Mouse (Mus musculus) heart, postnatal 0 days (tissue): ENCODE results near the gene Rbfox3. TPM values are rescaled to one million over a fixed set of nuclear protein-coding genes. Genes with fewer than 3 reads are reported as not detected.

Experiments used
- ATAC-seq: fragments of 200-750 bp; cut with Nextera tagmentation; 2 replicates; pipeline ENCODE4 v1.8.0; 2017; ENCODE audit warnings: low read depth, moderate number of reproducible peaks, moderate library complexity; ENCODE audit not compliant: insufficient read depth
- DNase-seq: peaks from one replicate; pipeline ENCODE4 v3.0.0-alpha.2; 2016; ENCODE audit warnings: low spot score
- H3K27ac ChIP-seq: fragments of 300-500 bp; sonication (generic); 2 replicates; pipeline ENCODE4 v1.5.1; 2014; ENCODE audit warnings: low read depth, mild to moderate bottlenecking
- H3K27me3 ChIP-seq: fragments of 300-500 bp; sonication (generic); 2 replicates; pipeline ENCODE4 v1.6.1; 2014; ENCODE audit warnings: low read length, mixed read lengths; ENCODE audit not compliant: control insufficient read depth, insufficient read depth
- H3K36me3 ChIP-seq: fragments of 300-500 bp; sonication (generic); replicated peaks from 2 replicates; pipeline ENCODE4 v1.6.1; 2014; ENCODE audit warnings: low read length, mixed read lengths; ENCODE audit not compliant: control insufficient read depth, insufficient read depth
- H3K4me1 ChIP-seq: fragments of 300-500 bp; sonication (generic); 2 replicates; pipeline ENCODE4 v1.6.1; 2014; ENCODE audit warnings: antibody characterized with exemption; ENCODE audit not compliant: control insufficient read depth, insufficient read depth
- H3K4me2 ChIP-seq: fragments of 300-500 bp; sonication (generic); 2 replicates; pipeline ENCODE4 v1.6.1; 2014; ENCODE audit warnings: low read depth, mild to moderate bottlenecking, low read length, moderate library complexity
- H3K4me3 ChIP-seq: fragments of 300-500 bp; sonication (generic); 2 replicates; pipeline ENCODE4 v1.5.1; 2014; ENCODE audit warnings: low read depth, low read length
- H3K9ac ChIP-seq: fragments of 300-500 bp; sonication (generic); replicated peaks from 2 replicates; pipeline ENCODE4 v1.6.1; 2014; ENCODE audit warnings: low read depth, low read length, mixed read lengths
- H3K9me3 ChIP-seq: fragments of 300-500 bp; sonication (generic); replicated peaks from 2 replicates; pipeline ENCODE4 v1.6.1; 2016; ENCODE audit warnings: low read length; ENCODE audit not compliant: control insufficient read depth
- CTCF ChIP-seq: IDR thresholded peaks from 2 replicates; pipeline ENCODE4 v1.5.1; 2016; ENCODE audit warnings: antibody characterized with exemption, control low read depth, low read depth
- EP300 ChIP-seq: IDR thresholded peaks from 2 replicates; pipeline ENCODE4 v1.6.1; 2016; ENCODE audit warnings: antibody characterized with exemption, low read depth
- WGBS: fragments of 180-500 bp; shearing (Covaris S2); extraction: QIAGEN DNeasy Blood & Tissue Kit; methylation state at CpG from one replicate; pipeline ENCODE4 v1.1.7; 2014; 5-methylcytosine and 5-hydroxymethylcytosine counted together
- polyA plus RNA-seq: library from polyadenylated mRNA; unstranded; fragments of >200 nt; fragmentation: Nextera tagmentation; extraction: Ambion mirVana; gene quantifications from 2 replicates; pipeline ENCODE4 v1.2.1, GENCODE M21; 2015
- total RNA-seq: library from RNA; depleted of rRNA; stranded (reverse); fragments of >200 nt; gene quantifications from 2 replicates; pipeline ENCODE4 v1.2.3, GENCODE M21; 2014; ENCODE audit warnings: low replicate concordance

The Rbfox3 gene
- total and polyA plus RNA-seq, 2 experiments from 2014 or later = 0.08 to 1.2 TPM

- Histone ChIP-seq H3K9ac (no peak overlapping the region), H3K9me3 (no peaks in the 10 kb centered on the region), H3K27me3 (peaks cover 29% of the 10 kb centered on the region; the same call in 1 of the 2 replicates), H3K27ac (no peak overlapping the region), H3K36me3 (no peaks in the 10 kb centered on the region), H3K4me1 (peaks cover 27% of the 10 kb centered on the region), H3K4me2 (no peak overlapping the region), H3K4me3 (no peak overlapping the region)
- WGBS = 41% methylated on average over 7 of the region's 7 CpGs
- ATAC-seq = peak; percentile 73
- peak; percentile 41 for DNase-seq
- TF ChIP-seq CTCF (0 out of 2 replicates have a peak, but pooled peaks have one; percentile 8), EP300 (no peak)
Measured at GRCm38 (mm10) chr11:118518743-118519142, 392.7 kb downstream of the Rbfox3 start.

DNA sequence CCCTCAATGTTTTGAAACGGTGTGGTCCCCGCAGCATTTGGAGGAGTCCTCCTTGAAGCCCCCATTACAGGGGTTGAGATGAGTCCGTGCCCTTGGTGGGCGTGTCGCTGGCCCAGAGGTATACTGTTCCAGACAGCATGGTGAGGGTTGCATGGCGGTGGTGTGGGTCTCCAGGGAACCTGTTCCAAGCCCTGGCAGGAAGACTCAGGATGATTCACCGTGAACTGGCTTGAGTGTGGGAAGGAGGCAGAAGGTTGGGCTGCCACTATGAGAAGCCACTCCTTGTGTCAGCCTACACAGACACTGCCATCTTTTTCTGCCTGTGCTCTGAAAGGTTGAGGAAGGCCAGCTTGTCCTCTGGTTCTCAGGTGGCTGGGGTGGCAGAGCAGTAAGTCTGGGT lies 393.5 kb downstream of the Rbfox3 start:
- Histone ChIP-seq H3K4me2 (no peak overlapping the region), H3K36me3 (no peaks in the 10 kb centered on the region), H3K4me3 (no peak overlapping the region), H3K4me1 (peaks cover 27% of the 10 kb centered on the region), H3K9me3 (no peaks in the 10 kb centered on the region), H3K27ac (no peak overlapping the region), H3K9ac (no peak overlapping the region), H3K27me3 (peaks cover 35% of the 10 kb centered on the region)
- no peak for ATAC-seq
- TF ChIP-seq CTCF (no peak), EP300 (no peak)
- 79% methylated on average over 7 of the region's 7 CpGs for WGBS
- no peak for DNase-seq

DNA sequence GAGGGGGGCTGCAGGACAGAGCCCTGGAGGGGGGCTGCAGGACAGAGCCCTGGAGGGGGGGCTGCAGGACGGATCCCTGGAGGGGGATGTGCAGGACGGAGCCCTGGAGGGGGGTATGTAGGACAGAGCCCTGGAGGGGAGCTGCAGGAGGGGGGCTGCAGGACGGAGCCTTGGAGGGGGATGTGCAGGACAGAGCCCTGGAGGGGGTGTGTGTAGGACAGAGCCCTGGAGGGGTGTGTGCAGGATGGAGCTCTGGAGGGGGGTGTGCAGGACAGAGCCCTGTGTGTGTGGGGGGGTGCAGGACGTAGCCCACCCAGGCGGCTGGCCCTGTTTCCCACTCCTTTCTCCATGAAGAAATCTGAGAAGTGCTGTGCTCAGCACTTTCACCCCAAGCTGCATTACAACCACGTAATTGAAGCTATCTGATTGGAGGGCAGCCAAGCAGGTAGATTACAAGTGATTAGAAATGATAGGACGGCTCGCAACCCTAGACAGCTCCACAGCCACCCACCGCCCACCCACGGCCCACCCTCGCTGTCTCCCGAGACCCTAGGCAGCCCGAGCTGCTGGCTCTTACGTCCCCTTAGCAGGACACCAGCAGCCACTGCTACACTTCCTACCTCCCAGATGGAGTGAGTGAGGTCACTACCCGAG lies 399.0 kb downstream of the Rbfox3 start:
- H3K4me2 ChIP-seq = no peak overlapping the region
- H3K4me1 ChIP-seq = peaks cover 18% of the 10 kb centered on the region
- ATAC-seq (no peak), DNase-seq (no peak)
- no peaks in the 10 kb centered on the region for H3K36me3 ChIP-seq
- H3K27me3 ChIP-seq = peaks cover 35% of the 10 kb centered on the region
- no peaks in the 10 kb centered on the region for H3K9me3 ChIP-seq
- no peak overlapping the region for H3K27ac ChIP-seq
- no peak overlapping the region for H3K4me3 ChIP-seq
- H3K9ac ChIP-seq = no peak overlapping the region
- 64% methylated on average over 15 of the region's 15 CpGs for WGBS
- TF ChIP-seq CTCF (no peak), EP300 (no peak)

GRCm38 (mm10) chr11:118511851-118512250 lies 399.5 kb downstream of the Rbfox3 start:
- WGBS = 29% methylated on average over 6 of the region's 6 CpGs
- no peak for TF ChIP-seq EP300
- no peak for TF ChIP-seq CTCF
- Histone ChIP-seq H3K4me2 (no peak overlapping the region), H3K4me1 (peaks cover 14% of the 10 kb centered on the region), H3K9me3 (no peaks in the 10 kb centered on the region), H3K9ac (no peak overlapping the region), H3K36me3 (no peaks in the 10 kb centered on the region), H3K27me3 (peaks cover 36% of the 10 kb centered on the region), H3K27ac (no peak overlapping the region), H3K4me3 (no peak overlapping the region)
- ATAC-seq (no peak), DNase-seq (peak; percentile 51)

DNA sequence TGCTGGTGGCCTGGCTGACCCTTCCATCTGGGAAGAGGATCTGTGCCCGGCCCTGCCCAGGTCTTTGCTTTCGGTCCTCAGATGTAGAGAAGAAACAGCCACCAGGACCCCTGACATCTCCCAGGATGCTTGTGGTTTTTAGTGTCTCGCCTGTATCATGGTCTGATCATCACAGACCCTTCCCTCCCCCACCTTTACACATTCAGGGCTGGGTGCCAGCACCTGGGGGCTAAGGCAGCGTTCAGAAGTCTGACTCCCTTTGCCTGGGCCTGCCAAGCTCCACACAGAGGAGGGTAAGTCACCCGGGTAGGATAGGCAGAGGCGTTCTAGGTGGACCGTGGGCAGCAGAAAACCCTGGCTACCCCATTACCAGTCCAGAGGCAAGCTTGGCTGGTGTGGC lies 403.1 kb downstream of the Rbfox3 start:
- DNase-seq (no peak), ATAC-seq (no peak)
- no peak overlapping the region for H3K4me2 ChIP-seq
- H3K27ac ChIP-seq = no peak overlapping the region
- no peak overlapping the region for H3K4me3 ChIP-seq
- TF ChIP-seq EP300 (no peak), CTCF (no peak)
- H3K4me1 ChIP-seq = peaks cover 14% of the 10 kb centered on the region; the same call in 1 of the 2 replicates
- H3K36me3 ChIP-seq = no peaks in the 10 kb centered on the region
- H3K9ac ChIP-seq = no peak overlapping the region
- 64% methylated on average over 7 of the region's 7 CpGs for WGBS
- peaks cover 47% of the 10 kb centered on the region for H3K27me3 ChIP-seq
- H3K9me3 ChIP-seq = no peaks in the 10 kb centered on the region

DNA sequence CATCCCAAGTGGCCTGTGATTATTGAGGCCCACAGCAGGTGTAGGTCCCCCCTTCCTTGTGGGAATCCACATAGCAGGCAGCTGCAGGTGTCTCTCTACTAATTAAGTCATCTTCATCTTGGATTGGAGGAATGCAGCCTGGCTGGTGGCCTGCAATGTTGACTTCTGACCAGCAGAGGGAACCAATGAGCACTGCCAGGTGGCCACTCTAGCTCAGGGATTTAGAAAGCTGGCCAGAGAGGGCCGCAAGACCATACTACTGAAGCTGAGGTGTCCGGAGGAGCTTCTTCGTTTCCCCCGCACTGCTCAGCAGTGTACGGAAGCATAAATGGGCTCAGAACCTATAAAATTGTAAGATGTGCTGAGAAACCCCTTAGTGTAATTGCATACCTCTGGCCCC lies 403.5 kb downstream of the Rbfox3 start:
- DNase-seq (peak; percentile 36), ATAC-seq (0 out of 2 replicates have a peak, but pooled peaks have one; percentile 30)
- H3K4me2 ChIP-seq = no peak overlapping the region
- 26% methylated on average over 5 of the region's 5 CpGs for WGBS
- H3K4me1 ChIP-seq = peaks cover 14% of the 10 kb centered on the region; the same call in 1 of the 2 replicates
- H3K9ac ChIP-seq = no peak overlapping the region
- H3K36me3 ChIP-seq = no peaks in the 10 kb centered on the region
- H3K27ac ChIP-seq = no peak overlapping the region
- no peaks in the 10 kb centered on the region for H3K9me3 ChIP-seq
- peaks cover 47% of the 10 kb centered on the region for H3K27me3 ChIP-seq
- no peak overlapping the region for H3K4me3 ChIP-seq
- peak; percentile 95 for TF ChIP-seq CTCF
- TF ChIP-seq EP300 = no peak
